Mouse (Mus musculus) MEL (cell line): ENCODE data around the gene Prepl. TPM values are rescaled to one million over a fixed set of nuclear protein-coding genes. Genes with fewer than 3 reads are reported as not detected.

Experiments used
- DNase-seq: peaks from one replicate; pipeline ENCODE4 v3.0.0; 2011; ENCODE audit warnings: low read depth, low spot score
- H3K27ac ChIP-seq: 2 replicates; pipeline ENCODE4 v1.5.1; 2012; ENCODE audit warnings: low read depth, mild to moderate bottlenecking, control low read depth, low read length, moderate library complexity; ENCODE audit not compliant: control insufficient read depth
- H3K27me3 ChIP-seq, 2 experiments: fragments of 150-350 bp in 1 of 2; sonication (generic) in 1 of 2; 2 replicates each; pipeline ENCODE4 v1.6.1; 2012; ENCODE audit warnings: low read length in 2 of 2, mild to moderate bottlenecking in 2 of 2, improper control_type of control experiment in 1 of 2, moderate library complexity in 1 of 2; ENCODE audit not compliant: insufficient read depth in 2 of 2, control insufficient read depth in 1 of 2
- H3K36me3 ChIP-seq, 2 experiments: 2 replicates each; pipeline ENCODE4 v1.6.1; 2012 to 2014; ENCODE audit warnings: low read length in 2 of 2, improper control_type of control experiment in 1 of 2, inconsistent platforms in 1 of 2, mild to moderate bottlenecking in 1 of 2; ENCODE audit not compliant: insufficient read depth in 2 of 2, control insufficient read depth in 1 of 2
- H3K4me1 ChIP-seq, 2 experiments: fragments of 150-350 bp in 1 of 2; sonication (generic) in 1 of 2; 2 replicates each; pipeline ENCODE4 v1.6.1; 2012; ENCODE audit warnings: low read length in 2 of 2, improper control_type of control experiment in 1 of 2, mild to moderate bottlenecking in 1 of 2; ENCODE audit not compliant: insufficient read depth in 2 of 2, control insufficient read depth in 1 of 2
- H3K4me3 ChIP-seq, 2 experiments: fragments of 150-350 bp in 1 of 2; sonication (generic) in 1 of 2; 2 replicates each; pipeline ENCODE4 v1.5.1; 2012; ENCODE audit warnings: low read depth in 2 of 2, low read length in 2 of 2, mild to moderate bottlenecking in 2 of 2, moderate library complexity in 2 of 2, control low read depth in 1 of 2, improper control_type of control experiment in 1 of 2; ENCODE audit not compliant: control insufficient read depth in 1 of 2, insufficient read depth in 1 of 2
- H3K79me2 ChIP-seq: 2 replicates; pipeline ENCODE4 v1.6.1; 2012; ENCODE audit warnings: mild to moderate bottlenecking, low read length, moderate library complexity; ENCODE audit not compliant: control insufficient read depth, poor library complexity, insufficient read depth
- H3K9ac ChIP-seq: 2 replicates; pipeline ENCODE4 v1.6.1; 2012; ENCODE audit warnings: low read depth, mild to moderate bottlenecking, control low read depth, low read length, moderate library complexity; ENCODE audit not compliant: control insufficient read depth, poor library complexity, severe bottlenecking
- H3K9me3 ChIP-seq: fragments of 150-350 bp; sonication (generic); replicated peaks from 2 replicates; pipeline ENCODE4 v1.6.1; 2012; ENCODE audit warnings: mild to moderate bottlenecking, low read length, improper control_type of control experiment, moderate library complexity; ENCODE audit not compliant: insufficient read depth
- CHD1 ChIP-seq: IDR thresholded peaks from 2 replicates; pipeline ENCODE4 v1.6.1; 2012; ENCODE audit warnings: low read depth, mild to moderate bottlenecking, inconsistent platforms, low read length, improper control_type of control experiment
- CHD2 ChIP-seq: IDR thresholded peaks from 2 replicates; pipeline ENCODE4 v1.6.1; 2011; ENCODE audit warnings: low read length, improper control_type of control experiment
- CTCF ChIP-seq, 3 experiments: IDR thresholded peaks in 2 of 3; conservative IDR thresholded peaks in 1 of 3; 2 replicates each; pipeline ENCODE4 v1.5.1; 2011 to 2012; ENCODE audit warnings: low read length in 3 of 3, low read depth in 2 of 3, mild to moderate bottlenecking in 2 of 3, improper control_type of control experiment in 1 of 3, inconsistent platforms in 1 of 3, mixed read lengths in 1 of 3, moderate library complexity in 1 of 3; ENCODE audit not compliant: control insufficient read depth in 1 of 3, insufficient read depth in 1 of 3, poor library complexity in 1 of 3, severe bottlenecking in 1 of 3
- E2F4 ChIP-seq: IDR thresholded peaks from 2 replicates; pipeline ENCODE4 v1.6.1; 2011; ENCODE audit warnings: low read depth, low read length, improper control_type of control experiment, borderline replicate concordance
- ELF1 ChIP-seq: IDR thresholded peaks from 2 replicates; pipeline ENCODE4 v1.6.1; 2014; ENCODE audit warnings: low read depth, mild to moderate bottlenecking, inconsistent platforms, low read length, improper control_type of control experiment, moderate library complexity
- ETS1 ChIP-seq: IDR thresholded peaks from 2 replicates; pipeline ENCODE4 v1.6.1; 2012; ENCODE audit warnings: low read depth, mild to moderate bottlenecking, inconsistent platforms, low read length, improper control_type of control experiment, moderate library complexity
- GATA1 ChIP-seq: IDR thresholded peaks from 2 replicates; pipeline ENCODE4 v1.6.1; 2011; ENCODE audit warnings: low read depth, low read length, improper control_type of control experiment
- HCFC1 ChIP-seq: IDR thresholded peaks from 2 replicates; pipeline ENCODE4 v1.6.1; 2012; ENCODE audit warnings: low read depth, mild to moderate bottlenecking, inconsistent platforms, low read length, improper control_type of control experiment, moderate library complexity
- JUND ChIP-seq: IDR thresholded peaks from 2 replicates; pipeline ENCODE4 v1.6.1; 2011; ENCODE audit warnings: low read depth, mild to moderate bottlenecking, improper control_type of control experiment, low read length
- MAFK ChIP-seq: IDR thresholded peaks from 2 replicates; pipeline ENCODE4 v1.6.1; 2011; ENCODE audit warnings: low read depth, mild to moderate bottlenecking, low read length, improper control_type of control experiment, borderline replicate concordance
- MAX ChIP-seq: IDR thresholded peaks from 2 replicates; pipeline ENCODE4 v1.6.1; 2011; ENCODE audit warnings: low read length, improper control_type of control experiment
- MAZ ChIP-seq: IDR thresholded peaks from 2 replicates; pipeline ENCODE4 v1.6.1; 2012; ENCODE audit warnings: low read depth, mild to moderate bottlenecking, inconsistent platforms, low read length, improper control_type of control experiment
- MEF2A ChIP-seq: IDR thresholded peaks from 2 replicates; pipeline ENCODE4 v1.6.1; 2014; ENCODE audit warnings: low read depth, mild to moderate bottlenecking, inconsistent platforms, low read length, improper control_type of control experiment; ENCODE audit not compliant: poor library complexity, insufficient replicate concordance, severe bottlenecking; ENCODE audit errors: extremely low read depth
- MXI1 ChIP-seq: IDR thresholded peaks from 2 replicates; pipeline ENCODE4 v1.6.1; 2011; ENCODE audit warnings: mild to moderate bottlenecking, low read depth, low read length, improper control_type of control experiment
- MYB ChIP-seq: IDR thresholded peaks from 2 replicates; pipeline ENCODE4 v1.6.1; 2011; ENCODE audit warnings: mild to moderate bottlenecking, low read depth, low read length, improper control_type of control experiment
- NELFE ChIP-seq: IDR thresholded peaks from 2 replicates; pipeline ENCODE4 v1.6.1; 2011; ENCODE audit warnings: low read depth, low read length, improper control_type of control experiment
- NRF1 ChIP-seq: IDR thresholded peaks from 2 replicates; pipeline ENCODE4 v1.6.1; 2014; ENCODE audit warnings: low read depth, mild to moderate bottlenecking, inconsistent platforms, low read length, improper control_type of control experiment, moderate library complexity; ENCODE audit not compliant: poor library complexity, insufficient read depth, severe bottlenecking
- POLR2AphosphoS5 ChIP-seq: IDR thresholded peaks from 2 replicates; pipeline ENCODE4 v1.6.1; 2012; ENCODE audit warnings: low read depth, borderline replicate concordance, mild to moderate bottlenecking, inconsistent platforms, low read length, moderate library complexity, mixed read lengths
- RAD21 ChIP-seq: IDR thresholded peaks from 2 replicates; pipeline ENCODE4 v1.6.1; 2011; ENCODE audit warnings: mild to moderate bottlenecking, low read depth, low read length, improper control_type of control experiment
- SIN3A ChIP-seq: IDR thresholded peaks from 2 replicates; pipeline ENCODE4 v1.6.1; 2012; ENCODE audit warnings: low read length, improper control_type of control experiment, inconsistent platforms
- SMC3 ChIP-seq: IDR thresholded peaks from 2 replicates; pipeline ENCODE4 v1.6.1; 2011; ENCODE audit warnings: low read depth, low read length, improper control_type of control experiment
- TBP ChIP-seq: IDR thresholded peaks from 2 replicates; pipeline ENCODE4 v1.8.0; 2011; ENCODE audit warnings: low read depth, low read length, improper control_type of control experiment
- ZC3H11A ChIP-seq: IDR thresholded peaks from 2 replicates; pipeline ENCODE4 v1.6.1; 2012; ENCODE audit warnings: low read depth, mild to moderate bottlenecking, inconsistent platforms, low read length, improper control_type of control experiment
- ZKSCAN1 ChIP-seq: IDR thresholded peaks from 2 replicates; pipeline ENCODE4 v1.6.1; 2012; ENCODE audit warnings: low read depth, mild to moderate bottlenecking, inconsistent platforms, low read length, improper control_type of control experiment, moderate library complexity
- ZMIZ1 ChIP-seq: IDR thresholded peaks from 2 replicates; pipeline ENCODE4 v1.6.1; 2012; ENCODE audit warnings: low read depth, mild to moderate bottlenecking, inconsistent platforms, low read length, improper control_type of control experiment, moderate library complexity
- ZNF384 ChIP-seq: IDR thresholded peaks from 2 replicates; pipeline ENCODE4 v1.6.1; 2012; ENCODE audit warnings: low read depth, mild to moderate bottlenecking, inconsistent platforms, low read length, improper control_type of control experiment
- polyA plus RNA-seq, 2 experiments: library from polyadenylated mRNA; stranded (reverse) in 1 of 2; unstranded in 1 of 2; fragments of >175 nt in 1 of 2; fragments of >200 nt in 1 of 2; gene quantifications; 2 replicates each; pipeline versions ENCODE4 v1.2.1 to v1.2.4; 2012; ENCODE audit warnings: low replicate concordance in 2 of 2, low read depth in 1 of 2; ENCODE audit not compliant: insufficient read length in 2 of 2, insufficient read depth in 1 of 2, missing spikeins in 1 of 2
- total RNA-seq: library from RNA; depleted of rRNA; stranded (reverse); fragments of 300-350 nt; gene quantifications from 2 replicates; pipeline ENCODE4 v1.2.3, GENCODE M21; 2012

Gene Prepl
- total and polyA plus RNA-seq, 3 experiments, result 12.2 to 23.2 TPM; not detected in 1

GRCm38 (mm10) chr17:85024237-85024636, 65.8 kb downstream of the Prepl start:
- Histone ChIP-seq H3K27ac (no peak overlapping the region), H3K79me2 (no peaks in the 10 kb centered on the region), H3K4me3 (no peak overlapping the region), H3K27me3 (no peaks in the 10 kb centered on the region), H3K4me1 (peaks cover under 1 to 3% of the 10 kb centered on the region in 2 experiments; a peak in 3 of 4 replicates), H3K9ac (no peak overlapping the region), H3K36me3 (peaks cover 0 to 1% of the 10 kb centered on the region in 2 experiments; a peak in 2 of 4 replicates), H3K9me3 (no peaks in the 10 kb centered on the region)
- no peak for DNase-seq
- TF ChIP-seq MYB, result no peak
- TF ChIP-seq NELFE, result no peak
- TF ChIP-seq MAX, result no peak
- no peak for TF ChIP-seq MXI1
- TF ChIP-seq, all 39 proteins: peak for 0

- H3K27ac ChIP-seq, result no peak overlapping the region
- no peaks in the 10 kb centered on the region for H3K27me3 ChIP-seq
- H3K36me3 ChIP-seq, result peaks cover 0 to 7% of the 10 kb centered on the region in 2 experiments; a peak in 2 of 4 replicates
- H3K9ac ChIP-seq, result no peak overlapping the region
- TF ChIP-seq ELF1 (no peak), NRF1 (no peak), ZMIZ1 (no peak), HCFC1 (no peak), RAD21 (peak; percentile 41), ZC3H11A (peak; percentile 17; the same call in 1 of the 2 replicates), MAZ (peak; percentile 66; the same call in 1 of the 2 replicates), ZNF384 (no peak), ZKSCAN1 (no peak), SMC3 (peak; percentile 72), TBP (no peak), POLR2AphosphoS5 (no peak), MEF2A (no peak), MAFK (no peak), SIN3A (peak; percentile 30; the same call in 1 of the 2 replicates), CHD2 (no peak), CHD1 (no peak), ETS1 (no peak), E2F4 (no peak), GATA1 (no peak), CTCF (IDR thresholded peaks at IDR 0.05 in 2 of 3, conservative IDR thresholded peaks at IDR 0.05 in 1 of 3; ENCODE audit: control insufficient read depth in 1 of 3, insufficient read depth in 1 of 3, low read depth in 2 of 3, low read length in 3 of 3, poor library complexity in 1 of 3, severe bottlenecking in 1 of 3) (peak; percentile 34 to 65 (median 41); a peak in 5 of 6 replicates), JUND (no peak)
- TF ChIP-seq, all 39 proteins: peak for 6
- Histone ChIP-seq H3K4me3 (no peak overlapping the region), H3K4me1 (peaks cover 4 to 8% of the 10 kb centered on the region in 2 experiments), H3K79me2 (no peaks in the 10 kb centered on the region), H3K9me3 (no peaks in the 10 kb centered on the region)
- DNase-seq, result peak; percentile 78
Observed at GRCm38 (mm10) chr17:85023247-85024167, 66.5 kb downstream of the Prepl start.
